Mouse (Mus musculus) ovary, postnatal 36 days (tissue): Measurements from ENCODE around the gene Gm11569.
"Not testable (repeated sequence)": the region's sequence is repeated elsewhere in the genome, so short reads cannot be mapped to it uniquely, and the experiment has no call there.

Source experiments
- DNase-seq: peaks from one replicate; pipeline ENCODE4 v3.0.0; 2022; ENCODE audit warnings: low spot score, mixed read lengths

The Gm11569 gene

GRCm38 (mm10) chr11:99798832-99799231, at the start of gene Gm11569:
Gene Gm11569 (minus strand): TSS chr11:99798932.
- DNase-seq: not testable (repeated sequence)

- DNase-seq: no peak
Measured at GRCm38 (mm10) chr11:99846746-99847145, 48.0 kb upstream of the Gm11569 start.

- DNase-seq: no peak
Measured at GRCm38 (mm10) chr11:99842185-99842584, 43.5 kb upstream of the Gm11569 start.

- DNase-seq: no peak
Measured at GRCm38 (mm10) chr11:99837966-99838365, 39.2 kb upstream of the Gm11569 start, which contains the start of gene 2300003K06Rik. Gene 2300003K06Rik (minus strand): TSS chr11:99838066.

- DNase-seq: not testable (repeated sequence)
Measured at GRCm38 (mm10) chr11:99815566-99815965, 16.8 kb upstream of the Gm11569 start, which contains the start of gene Gm11564. Gene Gm11564 (minus strand): TSS chr11:99815666.

- DNase-seq: not testable (repeated sequence)
Measured at GRCm38 (mm10) chr11:99809792-99810191, 11.1 kb upstream of the Gm11569 start, which contains the start of gene Krtap4-13. Gene Krtap4-13 (minus strand): TSS chr11:99809892.

GRCm38 (mm10) chr11:99804346-99804745, 5.6 kb upstream of the Gm11569 start, which contains the start of gene Gm11554:
Gene Gm11554 (minus strand): TSS chr11:99804446.
- DNase-seq: not testable (repeated sequence)

- DNase-seq: no peak
Measured at GRCm38 (mm10) chr11:99793367-99793766, 5.4 kb downstream of the Gm11569 start, which contains the start of gene Gm11596. Gene Gm11596 (minus strand): TSS chr11:99793467.

- not testable (repeated sequence) for DNase-seq
Measured at GRCm38 (mm10) chr11:99784900-99785299, 13.8 kb downstream of the Gm11569 start, which contains the start of gene Krtap4-9. Gene Krtap4-9 (plus strand): TSS chr11:99785200.

GRCm38 (mm10) chr11:99780604-99781003, 18.1 kb downstream of the Gm11569 start, which contains the start of gene Krtap4-8:
Gene Krtap4-8 (minus strand): TSS chr11:99780704.
- no peak for DNase-seq

- no peak for DNase-seq
Measured at GRCm38 (mm10) chr11:99778401-99778800, 20.3 kb downstream of the Gm11569 start.

- not testable (repeated sequence) for DNase-seq
Measured at GRCm38 (mm10) chr11:99772813-99773212, 25.9 kb downstream of the Gm11569 start, which contains the start of gene Gm11595. Gene Gm11595 (minus strand): TSS chr11:99772913.

GRCm38 (mm10) chr11:99768410-99768809, 30.3 kb downstream of the Gm11569 start:
- DNase-seq: no peak

- no peak for DNase-seq
Measured at GRCm38 (mm10) chr11:99758877-99759276, 39.9 kb downstream of the Gm11569 start.
